Mouse (Mus musculus) c-Kit-negative CD71-positive TER-119-positive erythroid progenitor cells, embryonic 14.5 days (primary cell): ENCODE results near the gene Ankfy1.

Source experiments
- DNase-seq: peaks from one replicate; pipeline ENCODE4 v3.0.0-alpha.2; 2013; ENCODE audit warnings: low read depth, low spot score

Gene Ankfy1

DNA sequence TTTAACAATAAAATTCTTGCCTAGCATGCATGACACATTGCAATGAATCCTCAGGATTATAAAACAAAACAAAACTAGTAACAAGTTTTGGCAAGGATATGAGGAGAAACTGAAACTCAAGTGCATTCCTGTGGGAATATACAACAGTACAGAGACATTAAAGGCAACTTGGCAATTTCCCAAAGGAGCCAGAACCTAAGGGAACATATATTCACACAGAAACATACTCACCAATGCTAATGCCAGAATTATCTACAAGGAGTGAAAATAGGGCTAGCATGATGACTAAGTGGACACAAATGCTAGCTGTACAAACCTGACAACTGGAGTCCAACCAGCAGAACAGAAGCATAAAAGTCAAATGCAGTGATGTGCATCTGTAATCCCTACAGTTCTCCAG is 102.2 kb downstream of the Ankfy1 start:
- DNase-seq: no peak

DNA sequence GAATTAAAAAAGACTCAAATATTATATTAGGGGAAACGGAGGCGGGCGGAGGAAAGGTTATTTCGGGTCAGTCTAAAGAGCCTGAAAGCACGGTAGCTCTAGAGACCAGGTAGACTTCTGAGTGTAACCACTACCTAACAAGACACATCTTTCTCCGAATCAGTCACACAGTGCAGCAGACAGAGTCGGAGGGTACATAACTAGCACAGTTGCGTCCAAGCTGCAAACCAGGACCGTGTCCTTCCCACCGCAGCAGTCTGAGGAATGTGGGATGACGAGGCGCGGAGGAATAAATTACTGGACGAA is 105.3 kb downstream of the Ankfy1 start:
- no peak for DNase-seq

DNA sequence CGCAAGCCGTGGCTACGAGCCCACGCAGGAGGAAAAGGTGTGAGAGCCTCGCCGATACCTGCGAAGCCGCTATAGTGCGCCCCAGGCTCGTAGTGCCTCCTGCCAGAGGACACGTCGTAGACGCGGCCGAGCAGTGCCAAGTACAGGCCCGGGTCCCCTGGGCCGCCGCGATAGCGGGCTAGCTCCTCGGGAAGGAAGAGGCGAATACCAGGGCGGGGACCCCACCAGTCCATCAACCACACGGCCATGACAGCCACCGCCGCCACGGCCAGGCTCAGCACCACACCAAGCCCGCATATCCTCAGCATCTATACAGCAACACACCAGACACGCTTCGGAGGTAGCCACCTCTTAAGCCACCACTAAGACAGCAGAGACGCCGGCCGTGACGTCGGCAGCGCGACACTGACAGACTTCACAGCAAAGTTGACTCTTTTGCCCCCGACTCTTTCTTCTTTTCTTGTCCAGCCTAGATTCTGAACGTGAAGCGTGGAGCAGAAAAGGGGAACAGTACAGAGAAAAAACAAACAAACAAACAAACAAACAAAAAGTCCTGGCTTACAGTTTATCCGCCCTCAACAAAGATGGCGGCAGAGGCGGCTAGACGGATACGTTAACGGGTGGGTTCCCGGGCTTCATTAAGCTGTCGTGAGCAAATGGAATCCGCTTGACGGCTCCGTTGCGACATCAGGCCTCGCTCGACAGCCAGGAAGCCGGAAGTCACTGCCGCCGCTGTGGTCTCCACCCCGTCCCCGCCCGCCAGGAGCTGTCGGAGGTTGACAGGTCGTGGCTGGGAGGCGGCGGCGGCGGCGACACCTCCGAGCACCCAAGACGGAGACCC is 105.9 kb downstream of the Ankfy1 start, which contains the start of the genes Cyb5d2 and Zzef1:
Gene Cyb5d2 (minus strand): TSS at position 688 of the 841 bp plus-strand sequence.
Gene Zzef1 (plus strand): TSS at position 772 of the 841 bp plus-strand sequence.
- peak; percentile 94 for DNase-seq

DNA sequence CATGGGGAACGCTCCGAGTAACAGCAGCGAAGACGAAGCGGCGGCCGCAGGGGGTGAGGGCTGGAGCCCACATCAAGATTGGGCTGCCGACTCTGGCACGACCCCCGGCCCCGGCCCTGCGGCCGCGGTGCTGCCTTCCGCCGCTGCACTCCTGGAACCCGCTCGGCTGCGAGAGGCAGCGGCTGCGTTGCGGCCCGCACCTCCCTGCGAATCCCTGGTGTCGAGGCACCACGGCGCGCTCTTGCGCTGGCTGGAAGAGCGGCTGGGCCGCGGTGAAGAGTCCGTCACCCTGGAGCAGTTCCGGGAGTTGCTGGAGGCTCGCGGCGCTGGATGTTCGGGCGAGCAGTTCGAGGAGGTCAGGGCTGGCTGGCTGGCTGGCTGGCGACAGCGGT is 106.5 kb downstream of the Ankfy1 start:
- DNase-seq: no peak

DNA sequence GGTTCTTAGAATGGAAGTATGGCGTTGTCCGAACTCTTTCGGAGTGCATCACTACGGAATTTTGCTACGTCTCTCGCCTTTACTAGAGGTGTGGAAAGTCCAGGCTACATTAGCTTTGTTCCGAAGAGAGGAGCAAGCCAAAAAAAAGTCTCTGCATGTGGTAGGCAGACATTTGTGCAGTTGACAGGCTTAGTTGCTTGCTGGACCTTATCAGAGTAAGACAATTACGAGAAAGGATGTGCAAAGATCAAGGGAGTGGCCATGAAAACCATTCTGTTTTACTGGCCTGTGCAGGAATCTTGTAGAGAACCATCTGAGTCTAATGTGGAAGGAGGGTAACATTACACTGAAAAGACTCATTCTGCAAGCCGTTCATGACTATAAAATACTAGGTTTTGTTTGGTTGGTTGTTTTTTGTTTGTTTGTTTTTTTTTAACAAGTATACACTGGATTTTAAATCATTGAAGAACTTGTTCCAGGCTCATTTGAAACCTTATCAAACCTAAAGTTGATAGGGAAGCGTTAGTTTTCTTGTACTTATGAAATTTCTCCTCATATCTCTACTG is 107.0 kb downstream of the Ankfy1 start:
- DNase-seq: peak; percentile 15

DNA sequence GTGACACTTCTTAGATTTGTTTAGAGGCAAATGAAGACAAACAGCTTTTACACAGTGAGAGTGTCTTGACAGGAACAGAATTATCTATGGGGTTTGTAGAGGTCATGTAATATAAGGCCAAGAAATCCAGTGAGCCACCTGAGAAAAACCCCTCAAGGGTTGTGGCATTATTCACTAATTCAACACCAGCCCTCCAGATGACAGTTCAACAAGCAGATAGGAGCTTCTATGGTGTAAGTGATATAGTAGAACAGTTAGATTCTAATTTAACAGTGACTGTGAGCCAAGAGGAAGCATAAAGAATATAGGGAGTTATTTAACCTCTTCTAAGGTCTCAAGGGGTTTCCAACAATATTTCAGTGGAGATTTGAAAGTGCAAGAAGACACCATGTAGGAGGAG is 108.3 kb downstream of the Ankfy1 start:
- DNase-seq: no peak

DNA sequence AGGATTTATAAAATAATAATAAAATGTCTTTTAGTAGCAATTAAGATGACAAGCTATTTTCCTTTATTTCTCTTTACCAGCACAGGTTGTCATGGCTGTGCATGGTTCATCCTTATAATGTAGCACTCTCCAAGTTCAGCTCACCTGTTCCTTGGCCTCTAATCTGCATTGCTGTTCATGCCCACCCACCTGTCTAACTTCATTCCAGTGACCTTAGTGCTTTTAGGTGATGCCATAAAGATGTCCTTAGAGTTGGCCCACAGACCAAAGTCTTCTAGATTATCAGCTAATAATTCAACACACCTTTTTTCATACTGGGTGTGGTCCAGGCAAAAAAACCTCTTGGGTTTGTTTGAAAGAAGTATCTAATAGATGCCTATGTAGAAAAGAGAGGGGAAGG is 111.4 kb downstream of the Ankfy1 start:
- DNase-seq: no peak

DNA sequence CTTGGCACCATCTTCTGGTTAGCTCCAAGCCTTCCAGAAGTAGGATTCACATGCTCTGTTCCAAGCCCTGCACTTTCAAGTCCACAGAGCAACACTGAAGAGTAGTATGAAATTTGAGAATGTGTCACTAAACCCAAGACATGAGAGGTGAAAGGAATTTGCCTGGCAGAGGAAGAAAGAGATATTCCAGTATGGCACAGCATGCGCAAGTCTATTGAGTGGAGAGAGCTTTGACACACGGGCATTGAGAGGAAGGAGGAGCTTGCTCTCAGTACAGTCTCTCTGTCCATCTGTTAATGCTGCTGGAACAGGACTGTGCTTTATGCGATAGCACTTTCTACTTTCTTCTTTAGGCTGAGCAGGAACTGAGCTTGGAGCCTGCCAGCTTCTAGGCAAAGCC is 113.2 kb downstream of the Ankfy1 start:
- DNase-seq: no peak

DNA sequence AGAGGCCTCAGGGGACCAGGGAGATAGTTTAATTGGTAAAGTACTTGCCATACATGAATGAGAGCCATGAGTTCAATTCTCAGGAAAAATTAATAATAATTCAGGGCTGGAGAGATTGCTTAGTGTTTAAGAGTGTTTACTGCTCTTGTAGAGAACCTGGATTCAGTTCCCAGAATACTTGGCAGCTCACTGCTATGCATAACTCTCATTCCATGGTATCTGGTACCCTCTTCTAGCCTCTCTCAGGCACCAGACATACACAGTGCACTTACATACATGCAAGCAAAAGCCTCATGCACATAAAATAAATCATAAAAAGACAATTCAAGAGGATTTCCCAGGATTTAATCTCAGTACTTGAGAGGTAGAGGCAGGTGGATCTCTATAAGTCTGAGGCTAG is 114.8 kb downstream of the Ankfy1 start:
- DNase-seq: no peak

DNA sequence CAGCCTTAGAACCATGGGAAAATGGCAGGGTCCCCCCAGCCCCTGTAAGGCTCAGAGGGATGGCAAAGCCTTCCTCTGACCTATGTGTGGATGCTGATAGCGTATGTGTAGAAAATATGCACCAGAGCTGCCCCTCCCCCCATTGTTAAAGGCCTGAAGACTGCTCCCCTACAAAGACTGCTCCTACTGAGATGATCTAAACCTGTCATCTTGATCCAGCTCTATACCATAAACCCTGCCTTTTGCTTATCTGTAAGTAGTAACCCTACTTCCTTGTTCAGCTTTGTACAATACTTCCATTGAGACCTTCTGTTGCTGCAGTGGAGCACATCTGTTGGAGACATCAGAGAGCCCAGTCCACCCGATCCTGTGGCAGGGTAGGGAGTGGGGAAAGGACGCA is 115.4 kb downstream of the Ankfy1 start:
- DNase-seq: no peak

DNA sequence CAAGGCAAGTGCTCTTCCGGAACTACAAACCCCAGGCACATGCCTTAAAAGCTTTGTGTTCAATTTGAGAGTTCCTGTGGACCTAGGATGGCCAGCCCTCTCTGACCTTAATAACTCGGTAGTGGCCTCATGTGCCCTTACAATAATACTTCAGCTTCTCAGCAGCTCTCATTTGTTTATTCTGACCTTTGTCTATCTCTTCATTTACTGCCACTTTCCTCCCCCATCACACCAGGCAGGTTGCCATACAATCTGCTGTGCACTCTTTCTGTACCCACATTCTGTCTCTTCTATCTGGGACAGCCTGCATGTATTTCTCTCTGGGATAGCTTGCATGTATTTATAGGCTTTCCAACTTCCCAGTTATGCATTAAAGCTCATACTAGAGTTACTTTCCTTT is 116.8 kb downstream of the Ankfy1 start:
- no peak for DNase-seq

DNA sequence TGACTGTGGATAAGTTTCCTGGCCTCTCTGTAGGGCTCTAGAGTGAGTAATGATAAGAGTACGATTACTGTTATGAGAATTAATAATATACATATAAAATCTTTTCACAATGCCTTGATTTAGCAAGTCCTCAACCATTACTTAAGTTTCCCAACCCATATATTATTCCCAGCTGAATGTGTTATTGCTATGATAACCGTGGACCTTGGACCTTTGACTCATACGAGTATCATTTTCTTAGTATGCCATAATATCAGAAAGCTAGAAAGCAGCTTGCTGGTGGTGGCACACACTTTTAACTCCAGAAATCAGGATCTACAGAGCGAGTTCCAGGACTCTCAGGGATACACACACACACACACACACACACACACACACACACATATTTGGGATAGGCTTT is 118.2 kb downstream of the Ankfy1 start:
- DNase-seq: no peak

DNA sequence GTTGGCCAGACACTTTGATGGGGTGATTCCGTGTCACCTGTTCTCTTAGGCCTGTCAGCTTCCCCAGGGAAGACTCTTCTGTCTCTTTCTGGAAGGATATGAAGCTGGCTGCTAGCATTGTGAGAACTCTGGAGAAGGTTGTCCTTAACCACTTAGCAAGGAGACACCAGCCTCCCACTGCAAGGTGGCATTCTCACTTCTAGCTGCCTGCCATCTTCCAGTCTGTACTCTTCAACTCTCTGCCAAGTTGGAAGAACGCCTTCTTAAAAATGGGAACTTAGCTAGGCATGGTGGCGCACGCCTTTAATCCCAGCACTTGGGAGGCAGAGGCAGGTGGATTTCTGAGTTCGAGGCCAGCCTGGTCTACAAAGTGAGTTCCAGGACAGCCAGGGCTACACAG is 123.9 kb downstream of the Ankfy1 start:
- no peak for DNase-seq

DNA sequence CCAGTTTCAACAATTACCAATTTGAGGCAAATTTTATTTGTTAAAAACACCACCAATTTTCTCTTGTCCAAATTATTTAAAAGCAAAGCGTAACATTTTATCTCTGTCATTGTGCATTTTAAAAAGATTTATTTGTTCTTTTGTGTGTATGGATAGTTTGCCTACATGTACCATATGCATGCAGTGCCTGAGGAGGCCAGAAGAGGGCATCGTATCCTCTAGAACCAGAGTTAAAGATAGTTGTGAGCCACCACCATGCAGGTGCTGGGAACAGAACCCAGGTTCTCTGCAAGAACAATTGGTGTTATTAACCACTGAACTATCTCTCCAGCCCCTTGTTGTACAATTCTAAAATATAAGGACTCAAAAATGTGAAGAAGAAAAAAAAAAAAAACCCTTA is 124.4 kb downstream of the Ankfy1 start:
- DNase-seq: peak; percentile 16

DNA sequence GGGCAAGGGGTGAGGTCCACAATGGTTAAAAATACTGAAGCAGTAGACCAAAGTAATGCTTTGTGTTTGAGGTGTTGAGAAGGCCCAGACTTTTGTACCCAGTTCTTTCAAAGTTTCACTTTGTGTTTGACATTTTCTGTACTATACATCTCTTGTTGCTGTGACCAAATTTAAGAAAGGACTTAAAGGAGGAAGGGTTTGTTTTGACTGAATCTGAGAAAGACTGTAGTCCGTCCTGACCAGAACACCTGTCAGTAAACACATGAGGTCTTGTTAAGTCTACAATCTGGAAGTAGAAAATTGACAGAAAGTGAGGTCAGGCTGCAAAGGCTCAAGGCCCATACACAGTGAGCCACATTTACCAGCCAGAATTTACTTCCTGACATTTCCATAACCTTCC is 127.1 kb downstream of the Ankfy1 start:
- no peak for DNase-seq

DNA sequence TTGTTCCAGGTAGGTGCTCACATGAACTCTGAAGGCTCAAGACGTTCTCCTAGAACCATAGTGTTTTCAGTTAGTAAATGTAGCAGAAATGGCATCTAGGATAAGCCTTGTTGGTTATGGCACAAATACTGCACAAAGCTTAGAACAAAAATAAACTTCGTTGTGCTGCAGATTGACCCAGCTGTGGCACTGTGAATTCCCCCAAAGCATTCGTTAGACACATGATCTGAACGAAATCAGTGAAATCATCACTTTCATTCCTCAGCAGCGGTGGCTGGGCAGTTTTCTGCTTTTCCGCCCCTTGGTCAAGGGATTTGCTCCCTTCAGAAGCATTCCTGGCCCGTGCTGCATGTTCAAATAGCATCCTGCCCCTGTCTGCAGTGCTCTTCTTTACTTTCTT is 128.3 kb downstream of the Ankfy1 start:
- DNase-seq: no peak

DNA sequence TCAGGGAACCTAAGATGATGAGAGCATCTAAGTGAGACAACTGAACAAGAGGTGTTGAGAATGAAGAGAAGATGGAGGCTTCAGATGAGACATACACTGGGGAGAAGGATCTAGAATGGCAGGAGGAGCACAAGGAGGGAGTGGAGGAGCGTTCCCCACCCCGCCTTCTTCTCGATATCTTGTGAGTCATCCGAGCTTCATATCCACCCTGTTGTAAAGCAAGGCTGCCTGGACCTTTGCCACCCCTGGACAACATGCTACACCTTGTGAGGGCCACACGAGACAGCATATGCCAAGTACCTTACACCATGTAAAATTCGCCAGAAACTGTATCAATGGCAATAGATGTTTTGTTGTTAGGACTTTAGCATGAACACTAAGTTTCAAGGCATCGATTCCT is 131.2 kb downstream of the Ankfy1 start:
- DNase-seq: no peak
